Mouse (Mus musculus): Measurements from ENCODE around the gene Sec16b. TPM values are rescaled to one million over a fixed set of nuclear protein-coding genes. Genes with fewer than 3 reads are reported as not detected.

The Sec16b gene
- polyA plus RNA-seq, 1 experiment: 1.1 TPM

DNA sequence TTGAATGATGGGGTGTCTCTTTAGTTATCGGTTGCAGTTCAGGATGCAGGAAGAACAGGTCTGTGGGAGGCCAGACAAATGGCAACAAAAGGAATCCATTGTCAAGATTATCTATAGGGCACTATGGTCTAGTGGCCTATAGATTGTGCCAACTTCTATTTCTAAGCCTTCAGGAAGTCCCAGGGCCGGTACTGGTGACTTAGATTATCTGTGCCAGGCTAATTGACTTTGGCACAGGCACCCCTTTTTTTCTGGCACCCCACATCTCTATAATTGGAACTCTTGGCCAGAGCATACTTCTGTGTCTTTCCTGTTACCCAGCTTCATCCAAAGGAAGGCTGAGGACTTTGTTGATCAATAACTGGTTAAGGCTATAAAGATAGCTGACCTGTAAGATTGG, 12.9 kb downstream of the Sec16b start:
- Histone ChIP-seq H3K27me3 (ENCODE audit: control insufficient read depth, insufficient read depth, low read length) (no peaks in the 10 kb centered on the region), H3K4me1 (replicated peaks; ENCODE audit: control insufficient read depth, insufficient read depth, low read length) (no peaks in the 10 kb centered on the region), H3K4me3 (ENCODE audit: control insufficient read depth, insufficient read depth, low read length) (no peak overlapping the region), H3K36me3 (ENCODE audit: control insufficient read depth, insufficient read depth, low read length) (no peaks in the 10 kb centered on the region), H3K27ac (ENCODE audit: control insufficient read depth, insufficient read depth, low read length) (no peak overlapping the region)
- whole genome bisulfite sequencing: 90% methylated on average over 2 of the region's 2 CpGs
- TF ChIP-seq POLR2A (IDR thresholded peaks at IDR 0.05; ENCODE audit: control insufficient read depth, extremely low read depth, insufficient read depth, low read length, poor library complexity) (no peak), CTCF (IDR thresholded peaks at IDR 0.05; ENCODE audit: borderline replicate concordance, control insufficient read depth, extremely low read depth, insufficient read depth, low read length, poor library complexity) (no peak)
- DNase-seq: no peak

GRCm38 (mm10) chr1:157522322-157522721, 15.8 kb downstream of the Sec16b start:
- 98% methylated on average over 5 of the region's 5 CpGs for WGBS
- Histone ChIP-seq H3K4me3 (ENCODE audit: control insufficient read depth, insufficient read depth, low read length) (no peak overlapping the region), H3K27ac (ENCODE audit: control insufficient read depth, insufficient read depth, low read length) (no peak overlapping the region), H3K36me3 (ENCODE audit: control insufficient read depth, insufficient read depth, low read length) (no peaks in the 10 kb centered on the region), H3K27me3 (ENCODE audit: control insufficient read depth, insufficient read depth, low read length) (no peaks in the 10 kb centered on the region), H3K4me1 (replicated peaks; ENCODE audit: control insufficient read depth, insufficient read depth, low read length) (no peaks in the 10 kb centered on the region)
- no peak for TF ChIP-seq POLR2A (IDR thresholded peaks at IDR 0.05; ENCODE audit: control insufficient read depth, extremely low read depth, insufficient read depth, low read length, poor library complexity)
- TF ChIP-seq CTCF (IDR thresholded peaks at IDR 0.05; ENCODE audit: borderline replicate concordance, control insufficient read depth, extremely low read depth, insufficient read depth, low read length, poor library complexity): no peak
- no peak for DNase-seq

DNA sequence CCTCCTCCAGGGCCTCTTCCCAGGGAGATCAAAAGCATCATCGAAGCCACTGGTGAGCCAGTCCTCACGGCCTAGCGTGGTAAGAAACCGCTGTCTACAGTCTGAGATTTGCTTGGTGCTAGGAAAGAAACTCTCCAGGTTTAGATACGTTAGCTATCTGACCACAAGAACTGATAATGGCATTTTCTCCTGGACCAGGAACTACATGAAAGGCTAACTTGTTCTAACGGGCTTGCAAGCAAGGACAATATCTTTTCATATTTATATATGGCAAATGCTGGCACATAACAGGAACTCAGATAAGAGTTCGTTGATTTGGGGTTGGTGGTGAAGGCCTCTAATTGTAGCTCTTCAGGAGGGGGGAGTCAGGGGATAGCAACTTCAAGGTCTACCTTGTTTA, 18.2 kb downstream of the Sec16b start:
- no peak overlapping the region for H3K27ac ChIP-seq (ENCODE audit: control insufficient read depth, insufficient read depth, low read length)
- no peak for DNase-seq
- H3K4me3 ChIP-seq (ENCODE audit: control insufficient read depth, insufficient read depth, low read length): no peak overlapping the region
- no peaks in the 10 kb centered on the region for H3K4me1 ChIP-seq (replicated peaks; ENCODE audit: control insufficient read depth, insufficient read depth, low read length)
- WGBS: 90% methylated on average over 7 of the region's 7 CpGs
- H3K27me3 ChIP-seq (ENCODE audit: control insufficient read depth, insufficient read depth, low read length): no peaks in the 10 kb centered on the region
- H3K36me3 ChIP-seq (ENCODE audit: control insufficient read depth, insufficient read depth, low read length): no peaks in the 10 kb centered on the region
- TF ChIP-seq CTCF (IDR thresholded peaks at IDR 0.05; ENCODE audit: borderline replicate concordance, control insufficient read depth, extremely low read depth, insufficient read depth, low read length, poor library complexity): no peak
- TF ChIP-seq POLR2A (IDR thresholded peaks at IDR 0.05; ENCODE audit: control insufficient read depth, extremely low read depth, insufficient read depth, low read length, poor library complexity): no peak

GRCm38 (mm10) chr1:157525692-157526354, 19.3 kb downstream of the Sec16b start:
- no peaks in the 10 kb centered on the region for H3K36me3 ChIP-seq (ENCODE audit: control insufficient read depth, insufficient read depth, low read length)
- 95% methylated on average over 16 of the region's 16 CpGs for WGBS
- no peak for DNase-seq
- no peaks in the 10 kb centered on the region for H3K4me1 ChIP-seq (replicated peaks; ENCODE audit: control insufficient read depth, insufficient read depth, low read length)
- no peak overlapping the region for H3K4me3 ChIP-seq (ENCODE audit: control insufficient read depth, insufficient read depth, low read length)
- TF ChIP-seq CTCF (IDR thresholded peaks at IDR 0.05; ENCODE audit: borderline replicate concordance, control insufficient read depth, extremely low read depth, insufficient read depth, low read length, poor library complexity): no peak
- TF ChIP-seq POLR2A (IDR thresholded peaks at IDR 0.05; ENCODE audit: control insufficient read depth, extremely low read depth, insufficient read depth, low read length, poor library complexity): no peak
- H3K27ac ChIP-seq (ENCODE audit: control insufficient read depth, insufficient read depth, low read length): no peak overlapping the region
- no peaks in the 10 kb centered on the region for H3K27me3 ChIP-seq (ENCODE audit: control insufficient read depth, insufficient read depth, low read length)

DNA sequence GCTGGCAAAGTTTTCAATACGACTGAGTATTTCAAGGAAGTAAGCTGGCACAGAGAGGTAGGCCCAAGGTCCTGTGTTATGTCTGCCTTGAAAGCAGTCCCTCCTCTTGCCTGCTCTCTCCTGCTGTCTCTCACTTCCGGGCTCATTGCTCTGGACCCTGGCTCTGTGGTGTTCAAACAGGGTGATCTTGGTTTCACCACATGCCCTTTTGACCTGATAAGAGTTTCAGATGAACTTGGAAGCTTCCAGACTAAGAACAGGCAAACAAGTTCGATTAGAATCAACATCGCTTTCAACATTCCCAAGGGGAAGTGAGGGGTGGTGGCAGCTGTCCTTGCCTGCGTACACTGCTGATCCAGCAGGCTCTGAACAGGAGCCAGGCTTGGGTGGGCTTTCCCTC, 20.1 kb downstream of the Sec16b start:
- WGBS: 83% methylated on average over 5 of the region's 5 CpGs
- H3K4me3 ChIP-seq (ENCODE audit: control insufficient read depth, insufficient read depth, low read length): no peak overlapping the region
- no peak overlapping the region for H3K27ac ChIP-seq (ENCODE audit: control insufficient read depth, insufficient read depth, low read length)
- no peaks in the 10 kb centered on the region for H3K4me1 ChIP-seq (replicated peaks; ENCODE audit: control insufficient read depth, insufficient read depth, low read length)
- no peak for DNase-seq
- no peaks in the 10 kb centered on the region for H3K27me3 ChIP-seq (ENCODE audit: control insufficient read depth, insufficient read depth, low read length)
- H3K36me3 ChIP-seq (ENCODE audit: control insufficient read depth, insufficient read depth, low read length): no peaks in the 10 kb centered on the region
- TF ChIP-seq CTCF (IDR thresholded peaks at IDR 0.05; ENCODE audit: borderline replicate concordance, control insufficient read depth, extremely low read depth, insufficient read depth, low read length, poor library complexity) (no peak), POLR2A (IDR thresholded peaks at IDR 0.05; ENCODE audit: control insufficient read depth, extremely low read depth, insufficient read depth, low read length, poor library complexity) (no peak)

DNA sequence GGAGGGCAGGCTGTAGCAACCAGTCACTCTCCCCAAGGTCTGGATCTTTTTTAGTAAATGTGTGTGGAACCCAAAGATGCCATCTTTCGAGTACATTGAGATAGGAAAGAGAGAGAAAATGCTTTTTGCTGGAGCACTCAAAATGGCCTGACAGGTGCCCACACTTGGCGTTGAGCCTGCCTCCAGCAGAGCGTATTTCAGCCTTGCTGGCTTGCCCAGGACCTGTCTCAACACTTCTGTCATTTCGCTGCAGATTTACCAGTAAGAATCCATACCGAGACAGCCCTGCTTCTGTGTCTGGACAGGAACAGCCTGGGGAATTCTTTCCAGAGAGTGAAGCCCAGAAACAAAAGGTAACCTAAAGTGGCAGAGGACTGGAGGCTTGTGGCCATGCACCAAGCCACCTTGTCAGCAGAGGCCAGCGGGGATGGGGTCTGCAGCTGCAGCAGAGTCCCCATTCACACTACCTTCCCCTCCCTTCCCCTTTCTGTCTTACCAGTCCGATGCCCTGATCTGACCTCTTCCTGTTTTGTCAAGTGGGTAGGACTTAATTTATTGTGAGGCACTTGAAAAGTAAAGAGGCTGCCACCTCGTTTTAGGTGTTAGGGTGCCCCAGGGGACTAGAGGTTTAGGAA, 26.4 kb downstream of the Sec16b start:
- Histone ChIP-seq H3K4me1 (replicated peaks; ENCODE audit: control insufficient read depth, insufficient read depth, low read length) (no peaks in the 10 kb centered on the region), H3K27me3 (ENCODE audit: control insufficient read depth, insufficient read depth, low read length) (no peaks in the 10 kb centered on the region), H3K36me3 (ENCODE audit: control insufficient read depth, insufficient read depth, low read length) (no peaks in the 10 kb centered on the region), H3K27ac (ENCODE audit: control insufficient read depth, insufficient read depth, low read length) (no peak overlapping the region), H3K4me3 (ENCODE audit: control insufficient read depth, insufficient read depth, low read length) (no peak overlapping the region)
- TF ChIP-seq POLR2A (IDR thresholded peaks at IDR 0.05; ENCODE audit: control insufficient read depth, extremely low read depth, insufficient read depth, low read length, poor library complexity): no peak
- no peak for TF ChIP-seq CTCF (IDR thresholded peaks at IDR 0.05; ENCODE audit: borderline replicate concordance, control insufficient read depth, extremely low read depth, insufficient read depth, low read length, poor library complexity)
- no peak for DNase-seq
- 35% methylated on average over 8 of the region's 8 CpGs for WGBS
